Mouse (Mus musculus): ENCODE measurements at regions not wholly inside any gene's neighbourhood (a gene's known extent, or its start where the extent isn't known, plus 50 kb on each side); places are given as distances from the start of the nearest gene placed in this dataset.

DNA sequence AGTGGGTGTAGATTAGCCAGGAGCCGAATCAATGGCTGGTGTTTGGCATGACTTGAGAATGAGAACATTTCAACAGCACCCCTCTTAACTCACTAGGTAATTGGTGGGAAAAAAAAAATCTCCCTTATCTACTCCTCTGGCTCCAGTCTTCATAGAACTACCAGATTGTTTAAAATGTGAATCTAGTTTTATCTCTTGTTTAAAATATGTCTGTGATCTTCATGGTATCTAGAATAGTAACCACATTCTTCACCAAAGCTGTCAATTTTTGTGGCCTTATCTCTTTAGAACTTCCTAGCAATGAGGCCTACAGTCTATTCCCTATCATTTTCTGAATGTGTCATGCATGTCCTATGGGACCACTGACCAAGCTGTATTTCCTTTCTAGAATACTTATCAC is 134.4 kb upstream of the Atp2b1 start:
- H3K9ac ChIP-seq (replicated peaks; ENCODE audit: low read depth, low read length), result no peak overlapping the region
- H3K4me2 ChIP-seq (ENCODE audit: low read depth, low read length), result no peak overlapping the region
- H3K36me3 ChIP-seq (replicated peaks; ENCODE audit: control insufficient read depth, insufficient read depth, low read length), result no peaks in the 10 kb centered on the region
- no peaks in the 10 kb centered on the region for H3K9me3 ChIP-seq (replicated peaks; ENCODE audit: control insufficient read depth, low read length)
- no peak overlapping the region for H3K27ac ChIP-seq (ENCODE audit: low read depth)
- DNase-seq (ENCODE audit: low spot score), result no peak
- no peak overlapping the region for H3K4me3 ChIP-seq (ENCODE audit: low read depth, low read length)
- H3K4me1 ChIP-seq (ENCODE audit: control insufficient read depth, insufficient read depth), result peaks cover 14% of the 10 kb centered on the region
- 19% methylated on average over 1 of the region's 1 CpGs for WGBS
- H3K27me3 ChIP-seq (ENCODE audit: control insufficient read depth, insufficient read depth, low read length), result no peaks in the 10 kb centered on the region
- TF ChIP-seq CTCF (IDR thresholded peaks at IDR 0.05; ENCODE audit: low read depth) (no peak), EP300 (IDR thresholded peaks at IDR 0.05; ENCODE audit: low read depth) (no peak)
- no peak for ATAC-seq (ENCODE audit: insufficient read depth, low read depth)

DNA sequence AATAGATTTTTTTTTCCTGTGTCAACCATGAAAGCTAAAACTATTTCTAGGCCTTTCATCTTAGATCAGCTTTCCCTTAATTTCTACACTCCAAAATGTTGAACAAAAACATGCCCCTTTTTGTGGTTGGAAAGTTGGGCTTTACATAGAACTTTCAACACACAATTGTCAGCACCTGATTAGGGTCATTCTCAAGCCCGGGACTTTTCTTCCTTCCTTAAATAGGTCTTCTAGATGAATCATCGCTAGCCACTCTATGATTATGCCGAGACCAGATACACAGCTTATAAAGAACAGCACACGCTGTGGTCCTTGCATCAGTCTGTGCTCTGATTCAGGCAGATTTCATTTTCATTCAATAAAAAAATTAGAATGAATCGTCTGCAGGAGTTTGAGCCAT is 133.3 kb upstream of the Atp2b1 start:
- no peak for ATAC-seq (ENCODE audit: insufficient read depth, low read depth)
- no peaks in the 10 kb centered on the region for H3K27me3 ChIP-seq (ENCODE audit: control insufficient read depth, insufficient read depth, low read length)
- H3K9ac ChIP-seq (replicated peaks; ENCODE audit: low read depth, low read length), result no peak overlapping the region
- TF ChIP-seq EP300 (IDR thresholded peaks at IDR 0.05; ENCODE audit: low read depth) (no peak), CTCF (IDR thresholded peaks at IDR 0.05; ENCODE audit: low read depth) (no peak)
- peak; percentile 11 for DNase-seq (ENCODE audit: low spot score)
- no peak overlapping the region for H3K4me3 ChIP-seq (ENCODE audit: low read depth, low read length)
- no peaks in the 10 kb centered on the region for H3K36me3 ChIP-seq (replicated peaks; ENCODE audit: control insufficient read depth, insufficient read depth, low read length)
- no peak overlapping the region for H3K27ac ChIP-seq (ENCODE audit: low read depth)
- no peaks in the 10 kb centered on the region for H3K9me3 ChIP-seq (replicated peaks; ENCODE audit: control insufficient read depth, low read length)
- 29% methylated on average over 5 of the region's 5 CpGs for WGBS
- H3K4me1 ChIP-seq (ENCODE audit: control insufficient read depth, insufficient read depth), result peaks cover 14% of the 10 kb centered on the region
- H3K4me2 ChIP-seq (ENCODE audit: low read depth, low read length), result no peak overlapping the region

DNA sequence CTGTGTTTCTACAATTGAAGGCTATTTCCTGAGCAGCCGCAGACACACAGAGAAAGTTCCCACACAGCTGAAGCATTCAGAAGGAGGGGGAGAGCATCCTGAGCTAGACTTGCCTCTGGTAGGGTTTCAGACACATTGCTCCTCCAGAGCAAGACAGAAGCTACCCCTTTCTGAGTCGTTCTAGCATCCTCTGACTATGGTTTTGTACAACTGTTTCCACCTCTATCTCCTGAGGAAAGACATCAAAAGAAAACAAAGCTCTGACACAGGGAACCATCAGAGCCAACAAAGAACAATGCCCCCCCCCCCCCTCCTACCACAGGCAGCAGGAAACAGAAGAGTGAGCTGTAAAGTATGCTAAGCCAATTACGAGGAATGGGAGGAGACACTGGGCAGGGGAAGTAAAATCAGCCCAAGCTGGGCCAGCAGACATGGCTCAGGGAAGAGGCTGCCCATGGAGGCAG is 132.3 kb upstream of the Atp2b1 start:
- no peak for TF ChIP-seq CTCF (IDR thresholded peaks at IDR 0.05; ENCODE audit: low read depth)
- no peak for TF ChIP-seq EP300 (IDR thresholded peaks at IDR 0.05; ENCODE audit: low read depth)
- peak; percentile 34 for DNase-seq (ENCODE audit: low spot score)
- no peak overlapping the region for H3K9ac ChIP-seq (replicated peaks; ENCODE audit: low read depth, low read length)
- H3K4me2 ChIP-seq (ENCODE audit: low read depth, low read length), result no peak overlapping the region
- H3K4me3 ChIP-seq (ENCODE audit: low read depth, low read length), result no peak overlapping the region
- peak; percentile 44; the same call in 1 of the 2 replicates for ATAC-seq (ENCODE audit: insufficient read depth, low read depth)
- no peaks in the 10 kb centered on the region for H3K27me3 ChIP-seq (ENCODE audit: control insufficient read depth, insufficient read depth, low read length)
- H3K27ac ChIP-seq (ENCODE audit: low read depth), result no peak overlapping the region
- no peaks in the 10 kb centered on the region for H3K36me3 ChIP-seq (replicated peaks; ENCODE audit: control insufficient read depth, insufficient read depth, low read length)
- H3K9me3 ChIP-seq (replicated peaks; ENCODE audit: control insufficient read depth, low read length), result no peaks in the 10 kb centered on the region
- WGBS, result 28% methylated on average over 3 of the region's 3 CpGs
- peaks cover 14% of the 10 kb centered on the region for H3K4me1 ChIP-seq (ENCODE audit: control insufficient read depth, insufficient read depth)

DNA sequence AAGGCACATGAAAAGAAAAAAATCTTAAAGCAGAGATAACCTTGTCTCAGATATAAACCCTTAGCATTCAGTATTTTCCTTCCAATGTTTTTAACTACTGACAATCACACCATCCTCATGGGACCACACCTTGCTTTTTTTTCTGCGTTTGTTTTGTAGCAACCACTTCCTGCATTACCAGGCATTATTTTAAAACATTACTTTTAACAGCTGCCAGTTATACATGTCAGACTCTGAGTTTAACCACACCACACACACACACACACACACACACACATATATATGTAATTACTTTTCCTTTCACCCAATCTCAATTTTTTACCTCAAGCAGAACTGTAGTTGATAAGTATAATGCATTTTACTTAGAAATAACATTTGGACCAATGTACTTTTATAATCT is 128.8 kb upstream of the Atp2b1 start:
- no peak overlapping the region for H3K4me3 ChIP-seq (ENCODE audit: low read depth, low read length)
- 37% methylated on average over 1 of the region's 1 CpGs for WGBS
- ATAC-seq (ENCODE audit: insufficient read depth, low read depth) (no peak), DNase-seq (ENCODE audit: low spot score) (no peak)
- H3K4me2 ChIP-seq (ENCODE audit: low read depth, low read length), result no peak overlapping the region
- TF ChIP-seq EP300 (IDR thresholded peaks at IDR 0.05; ENCODE audit: low read depth) (no peak), CTCF (IDR thresholded peaks at IDR 0.05; ENCODE audit: low read depth) (no peak)
- H3K27me3 ChIP-seq (ENCODE audit: control insufficient read depth, insufficient read depth, low read length), result no peaks in the 10 kb centered on the region
- H3K9ac ChIP-seq (replicated peaks; ENCODE audit: low read depth, low read length), result no peak overlapping the region
- H3K36me3 ChIP-seq (replicated peaks; ENCODE audit: control insufficient read depth, insufficient read depth, low read length), result no peaks in the 10 kb centered on the region
- no peak overlapping the region for H3K27ac ChIP-seq (ENCODE audit: low read depth)
- H3K4me1 ChIP-seq (ENCODE audit: control insufficient read depth, insufficient read depth), result peaks cover 4% of the 10 kb centered on the region; the same call in 1 of the 2 replicates
- H3K9me3 ChIP-seq (replicated peaks; ENCODE audit: control insufficient read depth, low read length), result no peaks in the 10 kb centered on the region

DNA sequence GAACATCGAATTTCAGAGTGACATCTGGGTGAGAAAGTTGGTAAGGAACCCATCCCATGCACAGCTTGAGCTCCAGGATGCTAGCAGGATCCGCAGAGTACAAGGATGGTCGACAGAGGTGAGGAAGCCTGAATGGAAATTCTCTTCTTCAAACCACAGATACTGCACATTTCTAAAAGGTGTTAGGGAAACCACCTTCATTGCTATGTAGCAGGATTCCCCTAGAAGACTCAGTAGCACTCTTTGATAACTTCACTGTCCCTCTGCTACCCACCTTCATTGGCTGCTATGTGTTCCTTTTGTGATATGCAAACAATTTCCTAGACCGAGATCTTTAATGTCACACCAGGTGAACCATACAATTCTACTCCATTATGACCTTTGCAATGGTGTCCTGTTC is 128.1 kb upstream of the Atp2b1 start:
- DNase-seq (ENCODE audit: low spot score) (no peak), ATAC-seq (ENCODE audit: insufficient read depth, low read depth) (no peak)
- Histone ChIP-seq H3K9me3 (replicated peaks; ENCODE audit: control insufficient read depth, low read length) (no peaks in the 10 kb centered on the region), H3K4me1 (ENCODE audit: control insufficient read depth, insufficient read depth) (peaks cover 4% of the 10 kb centered on the region; the same call in 1 of the 2 replicates), H3K9ac (replicated peaks; ENCODE audit: low read depth, low read length) (no peak overlapping the region), H3K36me3 (replicated peaks; ENCODE audit: control insufficient read depth, insufficient read depth, low read length) (no peaks in the 10 kb centered on the region), H3K27ac (ENCODE audit: low read depth) (no peak overlapping the region), H3K4me2 (ENCODE audit: low read depth, low read length) (no peak overlapping the region), H3K27me3 (ENCODE audit: control insufficient read depth, insufficient read depth, low read length) (no peaks in the 10 kb centered on the region), H3K4me3 (ENCODE audit: low read depth, low read length) (no peak overlapping the region)
- TF ChIP-seq EP300 (IDR thresholded peaks at IDR 0.05; ENCODE audit: low read depth), result no peak
- TF ChIP-seq CTCF (IDR thresholded peaks at IDR 0.05; ENCODE audit: low read depth), result no peak
- WGBS, result 74% methylated on average over 4 of the region's 4 CpGs

DNA sequence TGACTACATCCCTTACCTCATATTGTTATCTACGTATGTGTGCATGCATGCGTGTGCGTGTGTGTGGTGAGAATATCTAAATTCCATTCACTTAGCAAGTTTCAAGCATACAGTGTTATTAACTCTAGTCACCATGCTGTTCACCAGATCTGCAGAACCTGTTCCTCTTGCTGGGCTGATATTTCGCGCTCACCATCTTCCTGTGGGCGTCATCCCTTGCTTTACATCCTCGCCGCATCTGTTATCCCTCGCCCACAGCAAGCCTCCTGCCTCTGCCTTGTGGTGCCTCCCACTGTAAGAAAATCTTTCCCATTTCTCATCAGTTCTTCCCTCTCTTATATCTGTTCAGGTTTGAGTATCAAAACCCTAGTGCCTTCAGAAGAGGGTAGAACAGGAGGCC is 124.4 kb upstream of the Atp2b1 start:
- no peaks in the 10 kb centered on the region for H3K9me3 ChIP-seq (replicated peaks; ENCODE audit: control insufficient read depth, low read length)
- DNase-seq (ENCODE audit: low spot score) (no peak), ATAC-seq (ENCODE audit: insufficient read depth, low read depth) (no peak)
- H3K27ac ChIP-seq (ENCODE audit: low read depth), result no peak overlapping the region
- no peak for TF ChIP-seq CTCF (IDR thresholded peaks at IDR 0.05; ENCODE audit: low read depth)
- no peak for TF ChIP-seq EP300 (IDR thresholded peaks at IDR 0.05; ENCODE audit: low read depth)
- H3K4me1 ChIP-seq (ENCODE audit: control insufficient read depth, insufficient read depth), result no peaks in the 10 kb centered on the region; the same call in 1 of the 2 replicates
- H3K4me2 ChIP-seq (ENCODE audit: low read depth, low read length), result no peak overlapping the region
- 94% methylated on average over 9 of the region's 9 CpGs for WGBS
- no peak overlapping the region for H3K4me3 ChIP-seq (ENCODE audit: low read depth, low read length)
- no peaks in the 10 kb centered on the region for H3K27me3 ChIP-seq (ENCODE audit: control insufficient read depth, insufficient read depth, low read length)
- no peaks in the 10 kb centered on the region for H3K36me3 ChIP-seq (replicated peaks; ENCODE audit: control insufficient read depth, insufficient read depth, low read length)
- no peak overlapping the region for H3K9ac ChIP-seq (replicated peaks; ENCODE audit: low read depth, low read length)

All from heart, postnatal 0 days (tissue).